Mouse (Mus musculus): ENCODE results near the gene Stk38l.

- no peak for TF ChIP-seq CTCF (IDR thresholded peaks at IDR 0.05; ENCODE audit: extremely low read depth, insufficient read depth, insufficient read length, insufficient replicate concordance)
- TF ChIP-seq POLR2A (IDR thresholded peaks at IDR 0.05; ENCODE audit: low read depth, low read length): no peak
These were observed 52.0 kb downstream of the Stk38l start for GRCm38 (mm10) chr6:146776610-146777389.
